Mouse (Mus musculus): ENCODE measurements around the gene Rnf151.

The Rnf151 gene

GRCm38 (mm10) chr17:24717943-24718342 is at the start of gene Rnf151, which contains the start of gene Rps2:
TSS of gene Rnf151 (minus strand) at chr17:24718063.
TSS of gene Rps2 (plus strand) at chr17:24718116.
- peak in 1 of 2 experiments; percentile 5 for DNase-seq (ENCODE audit: low spot score in 2 of 2)

GRCm38 (mm10) chr17:24766266-24766875 is 48.5 kb upstream of the Rnf151 start:
- DNase-seq (ENCODE audit: low spot score in 2 of 2) = no peak

- no peak for DNase-seq (ENCODE audit: low spot score in 2 of 2)
Observed at GRCm38 (mm10) chr17:24765016-24765905, 47.4 kb upstream of the Rnf151 start.

GRCm38 (mm10) chr17:24761121-24761520 is 43.3 kb upstream of the Rnf151 start:
- no peak for DNase-seq (ENCODE audit: low spot score in 2 of 2)

- no peak for DNase-seq (ENCODE audit: low spot score in 2 of 2)
Observed at GRCm38 (mm10) chr17:24757394-24757793, 39.5 kb upstream of the Rnf151 start.

- no peak for DNase-seq (ENCODE audit: low spot score in 2 of 2)
Observed at GRCm38 (mm10) chr17:24752415-24753394, 34.8 kb upstream of the Rnf151 start, which contains the start of gene Hs3st6. TSS of gene Hs3st6 (plus strand) at chr17:24752988.

GRCm38 (mm10) chr17:24751528-24751927 is 33.7 kb upstream of the Rnf151 start:
- no peak for DNase-seq (ENCODE audit: low spot score in 2 of 2)

GRCm38 (mm10) chr17:24746986-24747385 is 29.1 kb upstream of the Rnf151 start:
- DNase-seq (ENCODE audit: low spot score in 2 of 2) = no peak

GRCm38 (mm10) chr17:24745526-24746497 is 27.9 kb upstream of the Rnf151 start:
- DNase-seq (ENCODE audit: low spot score in 2 of 2) = peak in 1 of 2 experiments; percentile 78

GRCm38 (mm10) chr17:24744381-24744780 is 26.5 kb upstream of the Rnf151 start:
- no peak for DNase-seq (ENCODE audit: low spot score in 2 of 2)

GRCm38 (mm10) chr17:24743896-24744295 is 26.0 kb upstream of the Rnf151 start:
- no peak for DNase-seq (ENCODE audit: low spot score in 2 of 2)

- no peak for DNase-seq (ENCODE audit: low spot score in 2 of 2)
Observed at GRCm38 (mm10) chr17:24742307-24742706, 24.4 kb upstream of the Rnf151 start.

- DNase-seq (ENCODE audit: low spot score in 2 of 2) = no peak
Observed at GRCm38 (mm10) chr17:24739926-24740325, 22.1 kb upstream of the Rnf151 start.

GRCm38 (mm10) chr17:24738238-24738637 is 20.4 kb upstream of the Rnf151 start:
- no peak for DNase-seq (ENCODE audit: low spot score in 2 of 2)

- DNase-seq (ENCODE audit: low spot score in 2 of 2) = no peak
Observed at GRCm38 (mm10) chr17:24737135-24737810, 19.4 kb upstream of the Rnf151 start.

GRCm38 (mm10) chr17:24736330-24737051 is 18.6 kb upstream of the Rnf151 start, which contains the start of gene Msrb1:
TSS of gene Msrb1 (plus strand) at chr17:24736642.
- DNase-seq (ENCODE audit: low spot score in 2 of 2) = peak; percentile 89 to 90

GRCm38 (mm10) chr17:24735446-24735845 is 17.6 kb upstream of the Rnf151 start:
- DNase-seq (ENCODE audit: low spot score in 2 of 2) = no peak

GRCm38 (mm10) chr17:24734513-24734912 is 16.6 kb upstream of the Rnf151 start:
- no peak for DNase-seq (ENCODE audit: low spot score in 2 of 2)

GRCm38 (mm10) chr17:24733434-24734050 is 15.7 kb upstream of the Rnf151 start:
- no peak for DNase-seq (ENCODE audit: low spot score in 2 of 2)

All from frontal cortex, postnatal 10 days (tissue).